Mouse (Mus musculus) urinary bladder, postnatal 14 days (tissue): ENCODE results near the gene BC048403.
"Not testable (repeated sequence)": the region's sequence is repeated elsewhere in the genome, so short reads cannot be mapped to it uniquely, and the experiment has no call there.

Experiments used
- DNase-seq: peaks from one replicate; pipeline ENCODE4 v3.0.0; 2021; ENCODE audit warnings: low spot score

BC048403 gene

DNA sequence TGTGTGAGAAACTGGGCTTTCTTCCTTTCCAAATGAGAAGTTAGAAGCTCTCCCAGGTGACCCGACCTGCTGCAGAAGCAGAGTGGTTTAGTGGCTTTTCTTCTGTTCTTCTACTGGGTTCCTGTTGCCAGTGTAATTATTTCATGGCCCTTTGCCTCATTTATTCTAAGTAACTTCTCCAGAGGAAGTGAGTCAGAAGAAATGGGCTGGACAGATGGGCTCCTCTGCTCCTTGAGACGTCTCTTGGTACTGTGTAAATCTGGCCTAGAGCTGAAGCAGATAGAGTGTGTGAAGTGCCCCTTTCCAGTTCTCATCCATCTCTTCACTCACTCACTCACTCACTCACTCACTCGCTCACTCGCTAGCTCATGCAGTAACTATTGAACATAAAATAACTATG, 16.9 kb downstream of the BC048403 start:
- DNase-seq, result no peak

DNA sequence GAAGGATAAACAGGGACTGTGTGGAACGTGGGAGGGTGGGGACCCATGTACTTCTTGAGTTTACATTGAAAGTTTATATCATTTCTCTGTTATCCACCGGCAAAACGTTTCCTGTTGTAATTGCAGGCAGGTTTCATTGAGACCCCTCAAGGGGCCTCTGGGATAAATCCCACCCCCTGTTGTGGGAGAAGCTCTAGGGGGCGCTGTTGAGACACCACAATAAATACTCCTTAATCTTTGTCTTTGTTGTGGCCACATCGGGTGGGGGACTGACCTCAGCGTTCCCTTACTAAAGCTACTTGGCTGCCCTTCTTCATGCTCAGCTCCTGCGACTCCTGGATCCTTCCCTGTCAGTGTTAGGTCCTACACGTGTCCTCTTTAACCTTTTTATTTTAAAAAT, 19.4 kb downstream of the BC048403 start:
- no peak for DNase-seq

DNA sequence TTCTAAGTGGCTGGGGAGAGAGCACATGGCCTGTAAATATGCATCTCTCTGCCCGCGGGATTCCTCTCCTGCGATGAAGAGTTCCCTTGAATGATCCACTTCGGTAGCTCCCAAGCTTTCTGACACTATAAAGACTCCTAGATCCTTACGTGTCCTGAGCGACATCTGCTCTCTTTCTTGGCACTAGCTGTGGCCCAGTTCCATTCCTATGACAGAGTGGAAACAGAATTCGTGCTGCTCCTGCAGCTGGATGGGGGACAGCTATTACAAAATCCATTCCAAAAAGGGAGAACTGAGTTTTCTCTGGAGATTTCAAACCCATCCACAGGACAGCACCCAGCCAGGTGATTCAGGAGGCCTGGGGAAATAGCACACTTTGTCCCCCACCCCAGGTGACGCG, 22.4 kb downstream of the BC048403 start:
- no peak for DNase-seq

DNA sequence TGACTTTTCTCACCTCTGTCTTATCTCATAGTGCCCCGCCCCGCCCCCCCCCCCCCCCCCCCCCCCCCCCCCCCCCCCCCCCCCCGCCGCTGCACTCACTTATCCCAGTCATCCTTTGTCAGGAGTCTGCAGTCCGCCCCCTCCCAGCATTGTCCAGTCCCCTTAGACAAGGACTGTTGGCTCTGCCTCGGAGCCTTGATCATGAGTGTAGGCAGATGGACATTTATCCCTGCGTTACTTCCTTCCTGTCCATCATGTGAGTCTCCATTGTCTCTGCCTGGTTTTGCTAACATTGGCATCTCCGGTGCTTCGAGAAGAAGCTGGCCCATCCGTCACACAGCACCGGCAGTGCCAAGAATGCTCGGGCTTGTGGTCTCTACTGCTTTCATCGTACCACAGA, 23.5 kb downstream of the BC048403 start:
- no peak for DNase-seq

DNA sequence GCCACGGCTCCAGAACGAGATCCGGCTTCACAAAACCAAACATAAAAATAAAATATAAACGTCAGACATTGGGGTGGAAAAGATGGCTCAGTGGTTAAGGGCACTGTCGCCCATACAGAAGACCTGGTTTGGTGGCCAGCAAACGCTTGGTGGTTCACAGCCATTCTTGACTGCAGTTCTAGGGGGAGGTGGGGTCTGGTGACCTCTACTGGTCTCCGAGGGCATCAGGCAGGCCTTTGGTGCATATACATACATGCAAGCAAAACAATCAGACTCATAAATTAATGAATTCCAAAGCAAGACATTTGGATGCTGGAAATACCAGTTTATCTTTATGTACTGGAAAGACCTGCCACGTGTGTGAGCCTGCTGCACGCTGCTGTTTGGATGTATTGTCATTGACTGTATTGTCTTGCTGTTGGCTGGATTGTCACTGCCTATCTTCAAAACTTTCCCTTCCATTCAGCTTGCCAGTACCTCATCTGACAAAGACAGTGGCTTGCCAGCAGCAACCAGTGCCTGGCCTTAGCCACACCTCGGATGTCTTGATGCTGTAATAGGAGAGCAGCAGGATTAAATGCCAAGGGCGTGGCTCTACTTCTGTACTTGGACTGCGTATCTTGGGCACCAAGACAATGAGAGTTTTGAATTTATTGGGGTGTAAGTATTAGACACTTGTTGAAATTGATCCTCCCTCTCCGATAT, 24.9 kb downstream of the BC048403 start:
- no peak for DNase-seq

DNA sequence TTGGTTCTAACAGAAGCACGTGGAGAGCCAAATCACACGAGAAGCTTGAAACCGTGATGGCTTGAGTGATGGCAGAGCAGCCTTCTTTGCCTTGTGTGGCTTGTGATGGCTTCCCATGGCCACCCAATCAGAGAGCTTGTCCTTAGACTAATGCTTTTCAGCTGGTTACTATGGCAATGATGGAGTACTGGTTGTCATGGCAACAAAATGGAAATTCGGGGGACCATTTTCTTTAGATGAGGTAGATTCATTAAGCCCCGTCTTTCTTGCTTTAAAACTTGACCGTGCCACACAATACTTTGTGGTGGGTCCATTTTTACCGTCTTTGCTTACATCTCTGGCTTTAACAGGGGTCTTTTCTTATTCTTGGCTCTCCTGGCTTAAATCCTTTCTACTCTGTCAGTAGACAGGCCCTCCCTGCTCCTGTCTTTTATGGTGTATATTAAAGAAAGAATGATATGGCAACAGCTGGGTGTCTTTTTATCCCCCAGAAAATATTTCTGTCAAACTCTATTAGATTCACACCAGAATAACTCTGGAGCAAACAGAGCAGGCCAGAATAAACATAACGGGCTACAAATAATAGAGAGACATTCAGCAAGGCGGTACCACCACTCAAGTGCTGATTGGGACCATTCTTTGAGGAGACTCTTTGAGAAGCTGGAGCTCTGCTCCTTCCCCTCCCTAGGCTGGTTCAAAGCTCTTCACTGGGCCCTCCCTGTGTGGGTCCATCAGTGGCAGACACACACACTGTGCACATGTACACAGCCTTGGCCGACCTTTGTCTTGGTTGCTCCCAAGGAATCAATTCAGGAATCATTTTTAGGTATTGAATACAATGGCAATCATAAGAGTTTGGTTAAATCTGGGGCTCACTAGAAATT, 25.7 kb downstream of the BC048403 start:
- DNase-seq, result no peak

DNA sequence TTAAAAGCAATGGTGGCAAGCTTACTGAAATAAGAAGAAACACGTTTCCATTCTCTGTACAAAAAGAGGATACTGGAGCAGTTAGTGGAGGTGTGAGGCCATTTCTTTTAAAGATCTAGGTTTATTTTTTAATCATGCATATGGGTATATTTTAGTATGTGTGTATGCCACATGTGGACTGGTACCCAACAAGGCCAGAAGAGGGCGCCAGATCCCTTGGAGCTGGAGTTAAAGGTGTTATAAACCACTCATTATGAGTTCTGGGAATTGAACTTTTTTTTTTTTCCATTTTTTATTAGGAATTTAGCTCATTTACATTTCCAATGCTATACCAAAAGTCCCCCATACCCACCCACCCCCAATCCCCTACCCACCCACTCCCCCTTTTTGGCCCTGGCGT, 27.6 kb downstream of the BC048403 start:
- DNase-seq, result not testable (repeated sequence)

DNA sequence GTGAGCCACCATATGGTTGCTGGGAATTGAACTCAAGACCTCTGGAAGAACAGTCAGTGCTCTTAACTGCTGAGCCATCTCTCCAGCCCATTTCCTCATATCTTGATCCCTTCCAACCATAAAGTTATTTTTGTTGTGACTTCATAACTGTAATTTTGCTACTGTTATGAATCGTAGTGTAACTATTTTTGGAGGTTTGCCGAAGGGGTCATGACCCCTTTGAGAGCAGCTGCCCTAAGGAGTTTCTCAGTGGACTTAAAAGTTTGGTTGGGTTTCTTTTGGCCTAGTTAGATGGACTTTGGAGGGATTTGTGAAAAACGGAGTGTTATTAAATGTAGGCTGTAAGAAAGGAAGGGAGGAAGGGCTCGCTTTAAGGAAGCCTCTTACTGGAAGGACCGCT, 30.0 kb downstream of the BC048403 start:
- no peak for DNase-seq

DNA sequence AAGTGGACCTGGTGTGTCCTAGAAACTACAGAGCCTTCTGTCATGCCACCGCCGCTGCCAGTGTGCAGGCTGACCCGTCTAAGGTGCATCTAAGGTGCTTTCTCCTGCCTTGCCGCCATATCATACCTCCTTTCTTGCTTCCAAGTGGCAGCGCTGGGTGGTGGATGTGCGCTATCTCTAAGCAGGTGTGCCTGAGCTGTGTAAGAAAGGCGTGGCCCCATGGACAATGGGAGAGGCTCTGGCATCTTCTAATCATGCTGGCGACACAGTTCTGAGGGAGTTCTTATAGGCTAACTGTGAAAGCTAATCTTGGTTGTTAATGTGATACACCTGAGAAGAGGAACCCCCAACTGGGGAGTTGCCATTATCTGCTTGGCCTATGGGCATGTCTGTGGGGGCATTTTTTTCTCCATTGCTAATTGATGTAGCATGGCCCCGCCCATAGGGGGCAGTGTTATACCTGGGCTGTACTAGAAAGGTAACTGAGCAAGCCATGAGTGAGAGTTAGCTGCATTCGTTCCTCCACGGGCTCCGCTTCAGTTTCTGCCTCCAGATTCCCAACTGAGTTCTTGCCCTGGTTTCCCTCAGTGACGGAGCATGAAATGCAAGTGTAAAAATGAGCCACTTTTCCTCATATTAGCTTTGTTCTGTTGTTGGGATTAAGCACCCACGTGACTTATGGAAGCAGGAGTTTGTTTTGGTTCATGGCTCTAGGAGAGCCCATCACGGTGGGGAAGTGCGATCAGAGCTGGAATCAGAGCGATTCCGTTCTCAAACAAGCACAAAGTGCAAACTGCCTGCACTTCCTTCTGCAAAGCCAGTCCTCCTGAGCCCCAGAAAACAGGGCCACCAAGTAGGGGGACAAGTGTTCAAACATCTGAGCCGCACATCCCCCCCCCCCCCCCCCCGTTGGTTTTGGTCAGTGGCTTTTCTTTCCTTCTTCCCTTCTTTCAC, 31.2 kb downstream of the BC048403 start:
- peak; percentile 14 for DNase-seq

DNA sequence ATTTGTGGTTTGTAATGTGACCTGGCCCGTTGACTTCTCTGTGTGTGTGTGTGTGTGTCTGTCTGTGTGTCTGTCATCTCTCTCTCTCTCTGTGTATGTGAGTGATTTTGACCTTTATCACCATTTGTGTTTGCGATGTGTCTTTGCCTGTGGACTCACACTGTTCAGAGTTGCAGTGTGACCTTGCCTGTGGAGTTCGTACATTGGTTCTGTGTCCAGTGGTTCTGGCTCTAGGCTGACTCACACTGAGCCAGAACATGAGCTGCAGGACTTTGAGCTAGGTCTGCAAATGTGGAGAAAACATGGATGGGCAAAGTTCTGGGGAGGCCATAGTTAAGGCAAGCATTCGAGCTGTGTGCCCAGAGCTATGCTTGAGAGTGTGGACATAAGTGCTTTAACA, 34.1 kb downstream of the BC048403 start:
- DNase-seq, result no peak

DNA sequence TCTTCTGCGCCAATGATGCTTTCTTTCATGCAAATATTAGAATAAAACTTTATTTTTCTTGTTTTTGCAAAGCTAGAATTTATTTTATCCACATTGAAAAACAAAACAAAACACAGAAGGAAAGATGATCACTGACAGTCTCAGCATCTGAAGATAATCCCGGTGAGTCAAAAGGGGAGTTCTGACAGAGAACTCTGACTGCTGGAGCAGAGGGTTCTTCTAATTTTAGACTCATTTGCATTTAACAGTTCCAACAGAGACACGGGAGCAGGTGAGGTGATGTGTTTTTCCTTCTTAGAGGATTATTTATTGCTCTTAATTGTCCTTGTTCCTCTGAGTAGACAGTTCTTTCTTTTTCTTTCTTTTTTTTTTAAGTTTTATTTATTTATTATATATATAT, 36.3 kb downstream of the BC048403 start:
- no peak for DNase-seq

DNA sequence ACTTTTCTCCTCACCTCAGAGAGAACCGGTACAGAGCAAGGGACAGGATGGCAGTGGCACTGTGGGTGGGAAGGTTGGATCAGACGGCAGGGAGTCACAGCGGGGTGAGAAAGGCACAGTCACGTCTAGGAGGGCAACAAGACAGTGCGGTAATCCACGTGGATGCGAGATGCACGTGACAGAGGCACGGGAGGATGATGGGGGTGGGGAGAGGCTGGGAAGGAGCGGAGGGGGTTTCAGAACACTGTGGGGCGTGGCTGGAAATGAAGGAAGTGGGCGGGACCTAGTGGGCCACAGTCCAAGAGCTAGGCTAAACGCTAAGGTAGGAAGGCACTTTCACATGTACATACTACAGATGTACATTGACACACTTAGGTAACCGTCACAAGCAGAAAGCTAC, 41.4 kb downstream of the BC048403 start:
- no peak for DNase-seq

DNA sequence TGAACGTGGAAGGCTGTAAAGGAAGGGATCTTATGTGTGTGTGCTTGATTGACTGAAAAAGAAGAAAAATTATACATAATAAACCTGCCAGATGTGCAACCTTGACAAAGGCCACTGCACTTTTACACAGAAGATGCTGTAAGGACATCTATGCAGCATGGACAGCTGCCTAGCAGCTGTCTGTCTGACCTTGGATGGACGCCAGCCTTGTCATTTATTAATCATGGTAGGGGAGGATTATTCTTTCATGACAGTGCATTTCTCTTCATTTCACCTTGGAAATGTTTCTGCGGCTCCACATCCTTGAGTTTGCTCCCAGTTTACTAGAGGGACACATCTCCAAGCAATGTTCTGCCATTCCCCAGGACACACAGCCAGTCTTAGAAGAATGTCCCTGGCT, 48.8 kb downstream of the BC048403 start:
- DNase-seq, result no peak

DNA sequence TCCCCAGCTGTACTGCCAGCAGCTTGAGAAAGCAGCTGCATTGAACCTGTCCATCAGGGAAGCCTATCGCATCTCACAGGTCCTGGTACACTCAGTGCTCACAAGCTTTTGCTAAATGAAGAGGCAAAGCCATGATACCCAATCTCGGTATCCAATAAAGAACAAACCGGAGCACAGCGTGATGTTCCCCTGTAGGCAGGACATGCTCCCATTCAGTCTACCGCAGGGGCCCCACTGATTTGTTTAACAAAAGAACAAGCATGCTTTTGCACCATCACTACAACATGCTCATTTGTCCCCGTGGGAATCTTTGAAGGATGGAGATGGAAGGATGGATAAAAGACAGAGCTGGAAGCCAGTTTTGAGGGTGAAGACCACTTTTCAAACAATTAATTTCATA, 50.3 kb downstream of the BC048403 start:
- no peak for DNase-seq

DNA sequence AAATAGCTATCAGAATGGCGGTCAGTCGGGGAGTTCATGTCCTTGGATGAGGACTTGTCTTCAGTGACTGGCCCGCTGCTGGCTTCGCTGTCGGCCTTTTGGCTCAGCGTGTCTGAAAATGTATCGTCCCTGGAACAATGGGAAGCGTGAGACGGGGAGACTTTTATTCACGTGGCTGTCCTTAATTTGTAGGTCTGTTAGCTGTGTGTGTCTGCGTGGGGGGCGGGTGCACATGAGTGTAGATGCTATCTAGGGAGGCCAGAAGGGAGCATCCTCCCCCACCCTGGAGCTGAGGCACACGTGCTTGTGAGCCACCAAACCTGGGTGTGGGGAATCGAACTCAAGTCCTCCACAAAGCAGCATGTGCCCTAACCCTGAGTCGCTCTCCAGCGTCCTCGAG, 52.9 kb downstream of the BC048403 start:
- no peak for DNase-seq

DNA sequence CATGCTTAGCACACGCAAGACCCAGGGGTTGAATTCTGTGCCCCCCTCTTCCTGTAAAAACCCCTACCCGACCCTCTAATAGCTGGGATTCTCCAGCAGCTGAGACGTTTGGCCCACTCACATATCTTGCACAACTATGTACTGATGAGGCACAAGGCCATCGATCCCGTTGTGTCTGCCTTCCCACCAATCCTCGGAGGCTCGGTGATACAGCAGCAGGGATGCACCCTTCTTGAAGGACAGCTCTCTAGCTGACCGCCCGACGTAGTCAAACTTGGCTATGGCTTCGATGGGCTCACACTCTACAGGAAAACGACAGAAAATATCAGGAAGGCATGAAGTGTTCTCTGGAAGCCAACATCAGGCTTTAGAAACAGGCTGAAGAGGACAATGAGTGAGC, 54.7 kb downstream of the BC048403 start:
- DNase-seq, result no peak

DNA sequence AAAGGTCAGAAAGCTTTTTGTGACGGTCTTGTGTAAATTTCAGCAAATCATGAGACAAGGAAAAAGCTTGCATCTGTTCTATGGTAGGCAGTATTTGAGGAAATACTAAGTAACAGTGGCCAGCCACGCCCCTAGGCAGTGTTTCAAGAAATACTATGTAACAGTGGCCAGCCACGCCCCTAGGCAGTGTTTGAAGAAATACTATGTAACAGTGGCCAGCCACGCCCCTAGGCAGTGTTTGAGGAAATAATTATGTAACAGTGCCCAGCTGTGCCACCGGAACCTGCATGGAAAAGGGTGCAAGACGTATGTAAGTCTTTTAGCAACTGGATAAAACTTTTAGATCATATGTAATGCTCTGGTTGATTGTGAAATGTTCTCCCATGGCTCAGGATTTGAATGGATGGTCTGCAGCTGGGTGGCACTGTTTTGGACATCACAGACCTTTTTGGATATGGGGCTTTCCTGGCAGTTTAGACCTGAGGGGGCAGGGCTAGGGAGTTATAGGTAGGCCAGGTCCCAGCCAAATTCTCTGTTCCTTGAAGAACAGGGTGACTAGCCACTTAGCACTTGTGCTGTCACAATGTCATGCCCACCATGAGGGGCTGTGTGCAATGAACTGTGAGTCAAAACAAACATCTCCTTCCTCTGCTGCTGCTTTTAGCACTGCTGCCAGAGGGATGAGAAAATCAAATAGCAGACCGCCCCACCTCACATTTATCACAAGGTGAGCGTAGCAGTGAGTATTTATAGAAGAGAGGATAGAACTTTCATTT, 56.5 kb downstream of the BC048403 start:
- DNase-seq, result peak; percentile 59

DNA sequence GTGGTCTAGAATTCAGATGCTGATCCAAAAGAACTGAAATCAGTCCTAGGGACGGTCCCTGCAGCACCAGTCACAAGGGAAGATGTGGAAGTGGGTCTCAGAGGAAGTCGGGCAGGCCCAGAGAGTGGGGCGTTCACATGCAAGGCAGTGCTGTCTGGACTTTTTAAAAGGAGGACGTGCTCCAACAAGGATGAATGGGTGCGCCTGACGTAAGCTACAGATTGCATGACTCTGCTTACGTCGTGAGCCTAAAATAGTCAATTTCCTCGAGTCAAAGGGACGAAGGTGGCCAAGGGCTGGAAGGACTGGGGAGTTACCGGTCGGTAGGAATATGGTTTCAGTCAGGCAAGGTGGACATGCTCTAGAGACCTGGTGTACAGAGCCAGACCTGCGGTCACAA, 60.3 kb downstream of the BC048403 start:
- DNase-seq, result no peak
